Mouse (Mus musculus): Measurements from ENCODE around the gene Vmn1r170.
"Not testable (repeated sequence)": the region's sequence is repeated elsewhere in the genome, so short reads cannot be mapped to it uniquely, and the experiment has no call there.

Vmn1r170 gene

DNA sequence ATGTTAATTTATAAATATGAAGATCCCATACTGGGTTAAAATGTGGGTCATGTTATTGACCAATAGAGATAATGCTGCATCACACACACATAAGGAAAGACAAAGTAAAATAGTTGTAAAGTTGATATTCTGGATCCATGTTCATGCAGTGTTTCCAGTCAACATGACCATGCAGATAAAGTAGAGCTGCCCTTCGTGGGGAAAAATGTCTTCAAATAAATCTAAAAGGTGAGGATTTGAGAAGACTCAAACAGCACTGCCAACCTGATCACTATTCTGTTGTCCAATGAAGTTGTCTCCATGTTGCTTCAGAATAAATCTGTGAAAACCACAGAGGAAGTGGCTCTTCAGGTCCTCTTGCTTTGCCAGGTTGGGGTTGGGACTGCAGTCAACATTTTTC lies at the start of gene Vmn1r170:
Gene Vmn1r170 (plus strand): TSS at position 301 of the 400 bp plus-strand sequence.
- DNase-seq = not testable (repeated sequence)

DNA sequence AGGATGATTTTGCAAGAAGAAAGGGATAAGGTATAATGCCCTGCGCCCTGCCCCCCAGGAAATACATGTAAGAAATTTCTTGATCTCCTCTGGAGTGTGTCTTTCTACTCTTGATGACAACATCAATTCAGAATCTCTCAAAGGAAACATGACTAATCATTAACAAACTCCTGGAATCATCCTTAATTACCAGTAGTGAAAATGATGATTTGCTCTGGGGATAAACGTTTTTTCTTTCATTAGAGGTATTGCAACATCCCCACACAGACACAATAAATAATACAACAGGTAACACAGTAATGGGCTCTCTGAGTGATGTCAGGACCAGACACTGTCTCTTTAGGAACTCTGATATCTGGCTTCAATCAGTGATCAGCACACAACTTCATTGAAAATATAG lies 30.7 kb upstream of the Vmn1r170 start, which contains the start of gene Vmn1r169:
Gene Vmn1r169 (plus strand): TSS at position 301 of the 400 bp plus-strand sequence.
- DNase-seq = not testable (repeated sequence)

GRCm38 (mm10) chr7:23630422-23630821 lies 24.4 kb downstream of the Vmn1r170 start, which contains the start of gene Vmn1r171:
Gene Vmn1r171 (plus strand): TSS chr7:23630722.
- DNase-seq = no peak
